Mouse (Mus musculus): ENCODE measurements around the gene Mcmbp.

- no peak for TF ChIP-seq CTCF (IDR thresholded peaks at IDR 0.05; ENCODE audit: low read depth, low read length)
- TF ChIP-seq GATA1 (IDR thresholded peaks at IDR 0.05; ENCODE audit: borderline replicate concordance, low read length) = no peak
- TF ChIP-seq TAL1 (conservative IDR thresholded peaks at IDR 0.05; ENCODE audit: low read depth, low read length) = no peak
- TF ChIP-seq POLR2AphosphoS5 (IDR thresholded peaks at IDR 0.05; ENCODE audit: insufficient replicate concordance, low read depth, low read length) = no peak
Measured at GRCm38 (mm10) chr7:128717991-128718390, 22.3 kb downstream of the Mcmbp start.
